Mouse (Mus musculus) 416B (cell line): ENCODE results near the gene Gm3183.
"Not testable (repeated sequence)": the region's sequence is repeated elsewhere in the genome, so short reads cannot be mapped to it uniquely, and the experiment has no call there.

Source experiments
- DNase-seq: peaks from one replicate; pipeline ENCODE4 v3.0.0; 2011; ENCODE audit warnings: low read depth

Gene Gm3183

DNA sequence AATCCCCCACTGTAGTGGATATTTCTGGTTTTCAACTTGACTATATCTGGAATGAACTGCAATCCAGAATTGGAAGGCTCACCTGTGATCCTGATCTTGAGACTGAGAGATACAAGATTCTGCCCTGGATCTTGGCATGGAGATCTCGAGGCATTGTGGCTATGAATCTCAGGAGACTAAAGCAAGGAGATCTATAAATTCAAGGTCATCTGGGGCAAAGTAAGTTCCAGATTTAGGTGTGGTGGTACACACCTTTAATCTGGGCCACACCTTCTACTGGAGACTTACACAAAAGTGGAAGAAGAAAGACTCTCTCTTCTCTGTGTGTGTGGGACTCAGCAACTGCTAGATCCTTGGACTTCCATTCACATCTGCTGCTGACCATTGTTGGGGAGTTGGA lies at the start of gene Gm3183:
TSS of gene Gm3183 (plus strand) at position 301 of the 400 bp plus-strand sequence.
- DNase-seq, result not testable (repeated sequence)
